In the genomic region with DNA sequence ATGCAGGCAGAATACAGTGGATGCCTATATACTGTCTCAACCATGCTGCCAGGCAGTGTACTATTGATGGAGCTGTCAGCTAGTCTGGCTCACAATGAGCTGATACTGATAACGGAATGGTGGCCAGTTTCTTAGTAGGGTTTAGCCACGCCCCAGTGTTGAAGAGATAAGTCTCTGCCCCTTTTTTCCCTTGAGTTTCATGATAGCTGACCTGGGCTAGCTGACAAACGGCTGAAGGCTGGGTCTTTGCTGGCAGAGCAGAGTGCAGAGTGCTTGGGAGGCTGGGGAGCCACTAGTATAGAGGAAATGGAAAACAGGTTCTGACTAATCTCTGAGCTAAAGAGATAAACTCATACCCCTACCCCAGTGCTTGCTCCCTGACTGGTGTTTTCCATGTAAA, we compare ENCODE assay signal across 22 mouse cellular contexts. TPM values are rescaled to one million over a fixed set of nuclear protein-coding genes. Genes with fewer than 3 reads are reported as not detected.
A peak's percentile ranks its signal among the peaks of the same experiment; 100 is the strongest.
DNase-seq lines count a peak whose midpoint lies in the region; ATAC-seq and TF ChIP-seq lines count a peak whose summit lies in the region.
"Had no signal": no experiment of that assay in that cellular context is flagged by ENCODE, and none has a peak within 500 bp of the region (broad histone marks: within the 10 kb centered on the region; RNA-seq: fewer than 3 reads in every experiment).

No protein-coding gene starts in this region.

- TF ChIP-seq CTCF in cerebellum, adult 2 months (IDR thresholded peaks at IDR 0.05; ENCODE audit: borderline replicate concordance, insufficient read depth, low read depth, low read length): no peak

- ATAC-seq in heart, embryonic 14.5 days (ENCODE audit: insufficient number of reproducible peaks, insufficient read depth, low FRiP score, low read depth): peak; percentile 75
- peak; percentile 44 for ATAC-seq in activated CD4-positive, CD25-positive, alpha-beta regulatory T cell, adult 4 months
- ATAC-seq in inflammation-experienced regulatory T-cells, adult 6 months: peak; percentile 57
- ATAC-seq in megakaryocyte progenitor cell, adult 5-6 weeks (replicated peaks; ENCODE audit: poor library complexity): peak; percentile 94
- no peak for ATAC-seq in kidney, embryonic 16.5 days (ENCODE audit: low FRiP score, low TSS enrichment)
- ATAC-seq: intestine, postnatal 0 days; midbrain, embryonic 13.5 days had no signal

- no peak overlapping the region for H3K4me3 ChIP-seq in heart, embryonic 14.5 days (ENCODE audit: control insufficient read depth in 1 of 2, insufficient read depth in 1 of 2, low read depth in 1 of 2, low read length in 2 of 2)
- no peak overlapping the region for H3K4me3 ChIP-seq in kidney, embryonic 16.5 days (ENCODE audit: low read length)
- H3K4me3 ChIP-seq in cerebellum, adult 2 months (replicated peaks; ENCODE audit: insufficient read depth, low read depth, low read length): no peak overlapping the region
- H3K4me3 ChIP-seq: forebrain, embryonic 10.5 days; hindbrain, embryonic 10.5 days; midbrain, embryonic 13.5 days had no signal

- no peaks in the 10 kb centered on the region for H3K36me3 ChIP-seq in heart, embryonic 14.5 days (ENCODE audit: control insufficient read depth, insufficient read depth, low read length)
- peaks cover 24% of the 10 kb centered on the region for H3K36me3 ChIP-seq in kidney, embryonic 16.5 days (ENCODE audit: insufficient read depth, low read length)

- H3K4me1 ChIP-seq in heart, embryonic 14.5 days (ENCODE audit: control insufficient read depth in 2 of 2, insufficient read depth in 2 of 2, low read length in 2 of 2): peaks cover 3 to 7% of the 10 kb centered on the region in 2 experiments; a peak in 3 of 4 replicates
- H3K4me1 ChIP-seq in kidney, embryonic 16.5 days (ENCODE audit: insufficient read depth, low read length): peaks cover 6% of the 10 kb centered on the region; the same call in 1 of the 2 replicates
- no peaks in the 10 kb centered on the region for H3K4me1 ChIP-seq in cerebellum, adult 2 months (ENCODE audit: control insufficient read depth, insufficient read depth, low read length)

- no peaks in the 10 kb centered on the region for H3K27me3 ChIP-seq in heart, embryonic 14.5 days (ENCODE audit: control insufficient read depth, insufficient read depth, low read length)
- no peaks in the 10 kb centered on the region for H3K27me3 ChIP-seq in kidney, embryonic 16.5 days (ENCODE audit: insufficient read depth, low read length)
- no peaks in the 10 kb centered on the region for H3K27me3 ChIP-seq in cerebellum, adult 2 months (ENCODE audit: control insufficient read depth, insufficient read depth, low read length)
- H3K27me3 ChIP-seq: midbrain, embryonic 13.5 days had no signal

- no peak for DNase-seq in heart, adult 8-10 months (ENCODE audit: low spot score)
- no peak for DNase-seq in cerebellum, adult 2 months
- no peak for DNase-seq in gastrocnemius, postnatal 25 days
- DNase-seq: cerebellum, adult 9-11 months; kidney, postnatal 36 days; layer of hippocampus, postnatal 36 days; lung, postnatal 14 days; right cerebral cortex, postnatal 4 days; thymus, postnatal 25 days had no signal

- H3K9ac ChIP-seq in heart, embryonic 14.5 days (ENCODE audit: low read length): no peak overlapping the region
- H3K9ac ChIP-seq in kidney, embryonic 16.5 days (replicated peaks; ENCODE audit: low read length): no peak overlapping the region
- H3K9ac ChIP-seq: midbrain, embryonic 13.5 days had no signal

- TF ChIP-seq POLR2A in cerebellum, adult 2 months (IDR thresholded peaks at IDR 0.05; ENCODE audit: borderline replicate concordance, insufficient read depth, low read length): no peak

- no peak overlapping the region for H3K4me2 ChIP-seq in heart, embryonic 14.5 days (ENCODE audit: low read length)
- no peak overlapping the region for H3K4me2 ChIP-seq in kidney, embryonic 16.5 days (replicated peaks; ENCODE audit: low read depth, low read length)
- H3K4me2 ChIP-seq: midbrain, embryonic 13.5 days had no signal

- 15% methylated on average over 3 of the region's 3 CpGs for WGBS in heart, embryonic 14.5 days
- 92% methylated on average over 3 of the region's 3 CpGs for WGBS in kidney, embryonic 16.5 days
- WGBS in cerebellum, adult 2 months: 95% methylated on average over 3 of the region's 3 CpGs

- no peak overlapping the region for H3K27ac ChIP-seq in heart, embryonic 14.5 days (replicated peaks in 1 of 2; ENCODE audit: control insufficient read depth in 1 of 2, insufficient read depth in 1 of 2, low read depth in 2 of 2, low read length in 2 of 2)
- no peak overlapping the region for H3K27ac ChIP-seq in kidney, embryonic 16.5 days (ENCODE audit: low read length)
- H3K27ac ChIP-seq in cerebellum, adult 2 months (ENCODE audit: insufficient read depth, low read length): no peak overlapping the region
- H3K27ac ChIP-seq: forebrain, embryonic 10.5 days; hindbrain, embryonic 10.5 days; midbrain, embryonic 13.5 days had no signal

- H3K9me3 ChIP-seq in heart, embryonic 14.5 days (ENCODE audit: control insufficient read depth, low read length): no peaks in the 10 kb centered on the region
- 0 out of 2 replicates have a peak, but pooled peaks cover 2% of the 10 kb centered on the region for H3K9me3 ChIP-seq in kidney, embryonic 16.5 days (ENCODE audit: low read length)
- H3K9me3 ChIP-seq: midbrain, embryonic 13.5 days had no signal

RNA-seq across cellular contexts. Expression of a gene that starts 18.6 kb away (rescaled TPM):
- polyA plus RNA-seq in heart, embryonic 14.5 days (2014; fragmentation: Nextera tagmentation; extraction: Ambion mirVana): 11.0 and 12.6 TPM in 2 replicates
- 10 to 100 TPM; 10.2 to 11.8 (median 11.0) TPM for total RNA-seq in heart, adult 8-10 months (2022)
- polyA plus RNA-seq in activated CD4-positive, CD25-positive, alpha-beta regulatory T cell, adult 4 months (2017; shearing (Covaris generic)): 10 to 100 TPM in 1 of 2 experiments, 1 to 10 TPM in 1; 9.2 to 10.6 TPM
- 10 to 100 TPM in 1 of 3 experiments, 1 to 10 TPM in 2; 8.9 to 10.1 (median 9.7) TPM for polyA plus RNA-seq in inflammation-experienced regulatory T-cells, adult 6 months (2017; shearing (Covaris generic))
- 9.1 and 9.4 TPM in 2 replicates for total RNA-seq in megakaryocyte progenitor cell, adult 5-6 weeks (2015)
- total RNA-seq in megakaryocyte progenitor cell, adult 5-6 weeks (2017): 5.9 TPM in 2 replicates
- 19.7 and 20.1 TPM in 2 replicates for polyA plus RNA-seq in kidney, embryonic 16.5 days (2015; fragmentation: Nextera tagmentation; extraction: Ambion mirVana)
- polyA plus RNA-seq in cerebellum, adult 2 months (2012; rRNA removed): 48.1 and 50.7 TPM in 2 replicates
- 1 to 10 TPM; 5.5 to 6.5 TPM for total RNA-seq in gastrocnemius, postnatal 25 days (2021)

RNA-seq across cellular contexts. Expression of a gene that starts 53.5 kb away (rescaled TPM):
- not detected in 2 replicates for polyA plus RNA-seq in heart, embryonic 14.5 days (2014; fragmentation: Nextera tagmentation; extraction: Ambion mirVana)
- total RNA-seq in heart, adult 8-10 months (2022): not detected
- not detected for polyA plus RNA-seq in activated CD4-positive, CD25-positive, alpha-beta regulatory T cell, adult 4 months (2017; shearing (Covaris generic))
- polyA plus RNA-seq in inflammation-experienced regulatory T-cells, adult 6 months (2017; shearing (Covaris generic)): not detected
- total RNA-seq in megakaryocyte progenitor cell, adult 5-6 weeks (2015): not detected in 2 replicates
- total RNA-seq in megakaryocyte progenitor cell, adult 5-6 weeks (2017): not detected in 2 replicates
- not detected in 2 replicates for polyA plus RNA-seq in kidney, embryonic 16.5 days (2015; fragmentation: Nextera tagmentation; extraction: Ambion mirVana)
- not detected in 2 replicates for polyA plus RNA-seq in cerebellum, adult 2 months (2012; rRNA removed)
- not detected for total RNA-seq in gastrocnemius, postnatal 25 days (2021)
- total RNA-seq: gastrocnemius, adult 18-20 months; layer of hippocampus, postnatal 36 days had no signal
- polyA plus RNA-seq: brain, embryonic 14.5 days; embryonic facial prominence, embryonic 11.5 days; forebrain, embryonic 10.5 days; hindbrain, embryonic 10.5 days; intestine, postnatal 0 days; limb, embryonic 11.5 days; midbrain, embryonic 13.5 days had no signal
